Mouse (Mus musculus) midbrain, postnatal 0 days (tissue): ENCODE results near the gene Sult6b2. TPM values are rescaled to one million over a fixed set of nuclear protein-coding genes. Genes with fewer than 3 reads are reported as not detected.

Experiments used
- ATAC-seq: fragments of 200-750 bp; cut with Nextera tagmentation; 2 replicates; pipeline ENCODE4 v1.8.0; 2017; ENCODE audit warnings: moderate number of reproducible peaks, mild to moderate bottlenecking, moderate TSS enrichment, moderate library complexity; ENCODE audit not compliant: low FRiP score
- DNase-seq: peaks from one replicate; pipeline ENCODE4 v3.0.0-alpha.2; 2015; ENCODE audit warnings: low spot score
- H3K27ac ChIP-seq: fragments of 300-500 bp; sonication (generic); 2 replicates; pipeline ENCODE4 v1.5.1; 2014; ENCODE audit warnings: low read depth, mild to moderate bottlenecking, low read length, mixed read lengths
- H3K27me3 ChIP-seq: fragments of 300-500 bp; sonication (generic); 2 replicates; pipeline ENCODE4 v1.6.1; 2014; ENCODE audit warnings: low read length, control low read depth, mixed read lengths; ENCODE audit not compliant: insufficient read depth
- H3K36me3 ChIP-seq: fragments of 300-500 bp; sonication (generic); 2 replicates; pipeline ENCODE4 v1.6.1; 2014; ENCODE audit warnings: low read length, control low read depth, mixed read lengths; ENCODE audit not compliant: insufficient read depth
- H3K4me1 ChIP-seq: fragments of 300-500 bp; sonication (generic); 2 replicates; pipeline ENCODE4 v1.6.1; 2014; ENCODE audit warnings: mild to moderate bottlenecking, control low read depth, antibody characterized with exemption, low read length, mixed read lengths; ENCODE audit not compliant: insufficient read depth
- H3K4me2 ChIP-seq: fragments of 300-500 bp; sonication (generic); 2 replicates; pipeline ENCODE4 v1.6.1; 2014; ENCODE audit warnings: low read depth, mild to moderate bottlenecking, low read length, mixed read lengths; ENCODE audit not compliant: poor library complexity, severe bottlenecking
- H3K4me3 ChIP-seq: fragments of 300-500 bp; sonication (generic); 2 replicates; pipeline ENCODE4 v1.5.1; 2014; ENCODE audit warnings: low read depth, mild to moderate bottlenecking, low read length, moderate library complexity
- H3K9ac ChIP-seq: fragments of 300-500 bp; sonication (generic); replicated peaks from 2 replicates; pipeline ENCODE4 v1.6.1; 2014; ENCODE audit warnings: mild to moderate bottlenecking, low read length, moderate library complexity, mixed read lengths; ENCODE audit not compliant: poor library complexity, severe bottlenecking
- H3K9me3 ChIP-seq: fragments of 300-500 bp; sonication (generic); 2 replicates; pipeline ENCODE4 v1.6.1; 2016; ENCODE audit warnings: low read length, control low read depth
- CTCF ChIP-seq: IDR thresholded peaks from 2 replicates; pipeline ENCODE4 v1.5.1; 2016; ENCODE audit warnings: antibody characterized with exemption, mild to moderate bottlenecking
- WGBS: fragments of 180-500 bp; shearing (Covaris S2); extraction: QIAGEN DNeasy Blood & Tissue Kit; methylation state at CpG from one replicate; pipeline ENCODE4 v1.1.7; 2014; 5-methylcytosine and 5-hydroxymethylcytosine counted together
- polyA plus RNA-seq: library from polyadenylated mRNA; unstranded; fragments of >200 nt; fragmentation: Nextera tagmentation; extraction: Ambion mirVana; gene quantifications from 2 replicates; pipeline ENCODE4 v1.2.1, GENCODE M21; 2015
- total RNA-seq: library from RNA; depleted of rRNA; stranded (reverse); fragments of >200 nt; gene quantifications from 2 replicates; pipeline ENCODE4 v1.2.3, GENCODE M21; 2014

Gene Sult6b2
- total and polyA plus RNA-seq, 2 experiments from 2014 or later, result 0.33 TPM; not detected in 1

- TF ChIP-seq CTCF, result no peak
- Histone ChIP-seq H3K9ac (no peak overlapping the region), H3K9me3 (no peaks in the 10 kb centered on the region), H3K4me1 (no peaks in the 10 kb centered on the region; the same call in 1 of the 2 replicates), H3K36me3 (no peaks in the 10 kb centered on the region), H3K4me2 (no peak overlapping the region), H3K27ac (no peak overlapping the region), H3K27me3 (no peaks in the 10 kb centered on the region), H3K4me3 (no peak overlapping the region)
- no peak for ATAC-seq
- DNase-seq, result no peak
- 78% methylated on average over 4 of the region's 4 CpGs for WGBS
Observed at GRCm38 (mm10) chr6:142834911-142835310, 30.6 kb upstream of the Sult6b2 start.

GRCm38 (mm10) chr6:142831706-142832105 is 27.4 kb upstream of the Sult6b2 start:
- 86% methylated on average over 3 of the region's 3 CpGs for whole genome bisulfite sequencing
- DNase-seq, result no peak
- no peak overlapping the region for H3K27ac ChIP-seq

GRCm38 (mm10) chr6:142831243-142831642 is 26.9 kb upstream of the Sult6b2 start:
- Histone ChIP-seq H3K36me3 (peaks cover 5% of the 10 kb centered on the region; the same call in 1 of the 2 replicates), H3K4me2 (no peak overlapping the region), H3K4me3 (no peak overlapping the region), H3K9me3 (no peaks in the 10 kb centered on the region), H3K9ac (no peak overlapping the region), H3K27me3 (no peaks in the 10 kb centered on the region), H3K27ac (no peak overlapping the region), H3K4me1 (no peaks in the 10 kb centered on the region; the same call in 1 of the 2 replicates)
- DNase-seq (no peak), ATAC-seq (no peak)
- WGBS, result 57% methylated on average over 8 of the region's 8 CpGs
- TF ChIP-seq CTCF, result peak; percentile 40; the same call in 1 of the 2 replicates

More at GRCm38 (mm10) chr6:142831706-142832105, 27.4 kb upstream of the Sult6b2 start:
- Histone ChIP-seq H3K9me3 (no peaks in the 10 kb centered on the region), H3K4me3 (no peak overlapping the region), H3K4me2 (no peak overlapping the region), H3K9ac (no peak overlapping the region), H3K36me3 (peaks cover 5% of the 10 kb centered on the region; the same call in 1 of the 2 replicates), H3K4me1 (no peaks in the 10 kb centered on the region; the same call in 1 of the 2 replicates), H3K27me3 (no peaks in the 10 kb centered on the region)
- no peak for TF ChIP-seq CTCF
- ATAC-seq, result no peak

GRCm38 (mm10) chr6:142830221-142830620 is 25.9 kb upstream of the Sult6b2 start:
- no peaks in the 10 kb centered on the region for H3K27me3 ChIP-seq
- no peak overlapping the region for H3K27ac ChIP-seq
- no peak overlapping the region for H3K9ac ChIP-seq
- no peak for TF ChIP-seq CTCF
- no peak overlapping the region for H3K4me3 ChIP-seq
- H3K36me3 ChIP-seq, result peaks cover 5% of the 10 kb centered on the region; the same call in 1 of the 2 replicates
- 100% methylated on average over 3 of the region's 3 CpGs for WGBS
- H3K9me3 ChIP-seq, result no peaks in the 10 kb centered on the region
- no peak overlapping the region for H3K4me2 ChIP-seq
- DNase-seq (no peak), ATAC-seq (no peak)
- H3K4me1 ChIP-seq, result no peaks in the 10 kb centered on the region

- H3K27ac ChIP-seq, result no peak overlapping the region
- no peak overlapping the region for H3K4me2 ChIP-seq
- no peak for ATAC-seq
- no peak overlapping the region for H3K9ac ChIP-seq
- H3K9me3 ChIP-seq, result no peaks in the 10 kb centered on the region
- no peak for TF ChIP-seq CTCF
- DNase-seq, result no peak
- H3K36me3 ChIP-seq, result peaks cover 5% of the 10 kb centered on the region; the same call in 1 of the 2 replicates
- H3K4me3 ChIP-seq, result no peak overlapping the region
- 77% methylated on average over 5 of the region's 5 CpGs for WGBS
- no peaks in the 10 kb centered on the region for H3K27me3 ChIP-seq
- no peaks in the 10 kb centered on the region for H3K4me1 ChIP-seq
Observed at GRCm38 (mm10) chr6:142825449-142825848, 21.1 kb upstream of the Sult6b2 start.

GRCm38 (mm10) chr6:142823008-142823787 is 18.9 kb upstream of the Sult6b2 start:
- DNase-seq (no peak), ATAC-seq (no peak)
- Histone ChIP-seq H3K4me2 (no peak overlapping the region), H3K27me3 (no peaks in the 10 kb centered on the region), H3K27ac (no peak overlapping the region), H3K4me1 (no peaks in the 10 kb centered on the region), H3K36me3 (no peaks in the 10 kb centered on the region), H3K9me3 (no peaks in the 10 kb centered on the region), H3K4me3 (no peak overlapping the region), H3K9ac (no peak overlapping the region)
- TF ChIP-seq CTCF, result no peak
- WGBS, result 91% methylated on average over 5 of the region's 5 CpGs
